Mouse (Mus musculus) kidney, adult 2 months (tissue): ENCODE data around the gene Tmem104. TPM values are rescaled to one million over a fixed set of nuclear protein-coding genes. Genes with fewer than 3 reads are reported as not detected.
A peak's percentile ranks its signal among the peaks of the same experiment; 100 is the strongest.

ENCODE experiments used
- DNase-seq: peaks from one replicate; pipeline ENCODE4 v3.0.0; 2021
- H3K27ac ChIP-seq: fragments of 200-500 bp; 2 replicates; pipeline ENCODE4 v1.5.1; 2012; ENCODE audit warnings: low read depth, low read length, control low read depth, inconsistent platforms; ENCODE audit not compliant: insufficient read depth
- H3K27me3 ChIP-seq: fragments of 200-500 bp; replicated peaks from 2 replicates; pipeline ENCODE4 v1.6.1; 2012; ENCODE audit warnings: mild to moderate bottlenecking, moderate library complexity, low read length, inconsistent platforms; ENCODE audit not compliant: control insufficient read depth, insufficient read depth
- H3K36me3 ChIP-seq: fragments of 200-500 bp; 2 replicates; pipeline ENCODE4 v1.6.1; 2012; ENCODE audit warnings: mild to moderate bottlenecking, moderate library complexity, low read length, inconsistent platforms; ENCODE audit not compliant: control insufficient read depth, insufficient read depth
- H3K4me1 ChIP-seq: fragments of 200-500 bp; 2 replicates; pipeline ENCODE4 v1.6.1; 2011; ENCODE audit warnings: low read length; ENCODE audit not compliant: control insufficient read depth, insufficient read depth
- H3K4me3 ChIP-seq: fragments of 200-500 bp; 2 replicates; pipeline ENCODE4 v1.5.1; 2011; ENCODE audit warnings: mild to moderate bottlenecking, low read depth, low read length, control low read depth; ENCODE audit not compliant: insufficient read depth
- CTCF ChIP-seq: fragments of 200-500 bp; conservative IDR thresholded peaks from 2 replicates; pipeline ENCODE4 v1.5.1; 2011; ENCODE audit warnings: low read depth, mild to moderate bottlenecking, control low read depth, low read length, moderate library complexity, mixed read lengths; ENCODE audit not compliant: insufficient read depth, insufficient read length
- POLR2A ChIP-seq: fragments of 200-500 bp; IDR thresholded peaks from one replicate; pipeline ENCODE4 v1.6.1; 2011; ENCODE audit warnings: low read depth, low read length, control low read depth
- WGBS: fragments of 180-500 bp; shearing (Covaris S2); methylation state at CpG from one replicate; pipeline ENCODE4 v1.1.7; 2018; 5-methylcytosine and 5-hydroxymethylcytosine counted together
- polyA plus RNA-seq: library from polyadenylated mRNA; depleted of rRNA; stranded (reverse); fragments of >200 nt; gene quantifications from 2 replicates; pipeline ENCODE4 v1.2.3, GENCODE M21; 2012

Tmem104 gene
- polyA plus RNA-seq, 1 experiment, result 14.8 TPM

GRCm38 (mm10) chr11:115231924-115232323 is 44.6 kb downstream of the Tmem104 start:
- H3K27ac ChIP-seq, result peak overlapping the region; percentile 65

GRCm38 (mm10) chr11:115232889-115233288 is 45.6 kb downstream of the Tmem104 start:
- no peak for DNase-seq
- Histone ChIP-seq H3K4me3 (no peak overlapping the region), H3K27me3 (no peaks in the 10 kb centered on the region), H3K4me1 (peaks cover 5% of the 10 kb centered on the region; the same call in 1 of the 2 replicates), H3K27ac (no peak overlapping the region), H3K36me3 (no peaks in the 10 kb centered on the region)
- TF ChIP-seq POLR2A (no peak), CTCF (no peak)
- 94% methylated on average over 5 of the region's 5 CpGs for WGBS

More at GRCm38 (mm10) chr11:115231924-115232323, 44.6 kb downstream of the Tmem104 start:
- no peak overlapping the region for H3K4me3 ChIP-seq
- no peaks in the 10 kb centered on the region for H3K27me3 ChIP-seq
- H3K36me3 ChIP-seq, result no peaks in the 10 kb centered on the region
- TF ChIP-seq CTCF (no peak), POLR2A (no peak)
- 59% methylated on average over 9 of the region's 9 CpGs for WGBS
- peaks cover 5% of the 10 kb centered on the region; the same call in 1 of the 2 replicates for H3K4me1 ChIP-seq
- no peak for DNase-seq

GRCm38 (mm10) chr11:115233526-115234290 is 46.4 kb downstream of the Tmem104 start:
- 90% methylated on average over 20 of the region's 20 CpGs for WGBS
- Histone ChIP-seq H3K36me3 (no peaks in the 10 kb centered on the region), H3K27me3 (no peaks in the 10 kb centered on the region), H3K4me3 (no peak overlapping the region), H3K4me1 (peaks cover 5% of the 10 kb centered on the region; the same call in 1 of the 2 replicates), H3K27ac (no peak overlapping the region)
- no peak for DNase-seq
- no peak for TF ChIP-seq POLR2A
- peak; percentile 24; the same call in 1 of the 2 replicates for TF ChIP-seq CTCF

GRCm38 (mm10) chr11:115234320-115235044 is 47.2 kb downstream of the Tmem104 start:
- 80% methylated on average over 15 of the region's 15 CpGs for WGBS
- Histone ChIP-seq H3K4me1 (peaks cover 5% of the 10 kb centered on the region; the same call in 1 of the 2 replicates), H3K36me3 (no peaks in the 10 kb centered on the region), H3K27ac (no peak overlapping the region), H3K27me3 (no peaks in the 10 kb centered on the region), H3K4me3 (no peak overlapping the region)
- TF ChIP-seq CTCF (no peak), POLR2A (no peak)
- peak; percentile 16 for DNase-seq

- Histone ChIP-seq H3K36me3 (no peaks in the 10 kb centered on the region), H3K27ac (no peak overlapping the region), H3K4me3 (no peak overlapping the region), H3K27me3 (no peaks in the 10 kb centered on the region), H3K4me1 (peaks cover 5% of the 10 kb centered on the region; the same call in 1 of the 2 replicates)
- WGBS, result 38% methylated on average over 5 of the region's 5 CpGs
- TF ChIP-seq CTCF (no peak), POLR2A (no peak)
- DNase-seq, result no peak
Measured at GRCm38 (mm10) chr11:115236570-115236969, 49.3 kb downstream of the Tmem104 start.

- DNase-seq, result no peak
- WGBS, result 64% methylated on average over 11 of the region's 11 CpGs
- Histone ChIP-seq H3K4me1 (no peaks in the 10 kb centered on the region), H3K27me3 (no peaks in the 10 kb centered on the region), H3K27ac (no peak overlapping the region), H3K4me3 (no peak overlapping the region), H3K36me3 (no peaks in the 10 kb centered on the region)
- TF ChIP-seq CTCF (no peak), POLR2A (no peak)
Measured at GRCm38 (mm10) chr11:115241402-115241801, 54.1 kb downstream of the Tmem104 start.

GRCm38 (mm10) chr11:115242746-115243145 is 55.5 kb downstream of the Tmem104 start:
- Histone ChIP-seq H3K4me1 (no peaks in the 10 kb centered on the region), H3K27me3 (no peaks in the 10 kb centered on the region)

More at GRCm38 (mm10) chr11:115242746-115243145, 55.5 kb downstream of the Tmem104 start:
- Histone ChIP-seq H3K36me3 (no peaks in the 10 kb centered on the region), H3K4me3 (no peak overlapping the region), H3K27ac (no peak overlapping the region)
- no peak for DNase-seq
- TF ChIP-seq CTCF (no peak), POLR2A (no peak)
- 85% methylated on average over 3 of the region's 3 CpGs for WGBS
